Mouse (Mus musculus) kidney, adult 8-10 months (tissue): ENCODE data around the gene Sox5.

Experiments used
- DNase-seq, 2 experiments: peaks; one replicate each; pipeline ENCODE4 v3.0.0; 2022

The Sox5 gene

GRCm38 (mm10) chr6:144389333-144390054 is 392.3 kb downstream of the Sox5 start:
- no peak for DNase-seq

GRCm38 (mm10) chr6:144387539-144388255 is 394.1 kb downstream of the Sox5 start:
- DNase-seq: no peak

- no peak for DNase-seq
Measured at GRCm38 (mm10) chr6:144380641-144381040, 401.1 kb downstream of the Sox5 start.

- DNase-seq: no peak
Measured at GRCm38 (mm10) chr6:144380171-144380570, 401.6 kb downstream of the Sox5 start.

GRCm38 (mm10) chr6:144374810-144375209 is 407.0 kb downstream of the Sox5 start:
- no peak for DNase-seq

- DNase-seq: no peak
Measured at GRCm38 (mm10) chr6:144370699-144371098, 411.1 kb downstream of the Sox5 start.

- no peak for DNase-seq
Measured at GRCm38 (mm10) chr6:144367626-144368077, 414.1 kb downstream of the Sox5 start.

- no peak for DNase-seq
Measured at GRCm38 (mm10) chr6:144361267-144362038, 420.3 kb downstream of the Sox5 start.

- no peak for DNase-seq
Measured at GRCm38 (mm10) chr6:144357081-144357480, 424.7 kb downstream of the Sox5 start.

GRCm38 (mm10) chr6:144351049-144351448 is 430.7 kb downstream of the Sox5 start:
- DNase-seq: no peak

GRCm38 (mm10) chr6:144343338-144343737 is 438.4 kb downstream of the Sox5 start:
- no peak for DNase-seq

GRCm38 (mm10) chr6:144339554-144339953 is 442.2 kb downstream of the Sox5 start:
- DNase-seq: no peak

GRCm38 (mm10) chr6:144339006-144339405 is 442.8 kb downstream of the Sox5 start:
- DNase-seq: peak in 1 of 2 experiments; percentile 4

GRCm38 (mm10) chr6:144338221-144338620 is 443.6 kb downstream of the Sox5 start:
- DNase-seq: no peak

GRCm38 (mm10) chr6:144337436-144337969 is 444.3 kb downstream of the Sox5 start:
- DNase-seq: no peak

- DNase-seq: no peak
Measured at GRCm38 (mm10) chr6:144336789-144337188, 445.0 kb downstream of the Sox5 start.

- DNase-seq: no peak
Measured at GRCm38 (mm10) chr6:144333146-144333545, 448.6 kb downstream of the Sox5 start.

- no peak for DNase-seq
Measured at GRCm38 (mm10) chr6:144332027-144332426, 449.8 kb downstream of the Sox5 start.

- no peak for DNase-seq
Measured at GRCm38 (mm10) chr6:144329311-144329930, 452.4 kb downstream of the Sox5 start.

- DNase-seq: no peak
Measured at GRCm38 (mm10) chr6:144328779-144329178, 453.0 kb downstream of the Sox5 start.

- DNase-seq: no peak
Measured at GRCm38 (mm10) chr6:144326817-144327216, 455.0 kb downstream of the Sox5 start.

GRCm38 (mm10) chr6:144323372-144323771 is 458.4 kb downstream of the Sox5 start:
- no peak for DNase-seq
